Mouse (Mus musculus): Measurements from ENCODE around the gene Klhdc3. TPM values are rescaled to one million over a fixed set of nuclear protein-coding genes. Genes with fewer than 3 reads are reported as not detected.

The Klhdc3 gene
- polyA plus RNA-seq, 1 experiment = 254 TPM

GRCm38 (mm10) chr17:46714756-46715481, 34.2 kb upstream of the Klhdc3 start:
- H3K27ac ChIP-seq (ENCODE audit: insufficient read depth, low read length) = no peak overlapping the region

DNA sequence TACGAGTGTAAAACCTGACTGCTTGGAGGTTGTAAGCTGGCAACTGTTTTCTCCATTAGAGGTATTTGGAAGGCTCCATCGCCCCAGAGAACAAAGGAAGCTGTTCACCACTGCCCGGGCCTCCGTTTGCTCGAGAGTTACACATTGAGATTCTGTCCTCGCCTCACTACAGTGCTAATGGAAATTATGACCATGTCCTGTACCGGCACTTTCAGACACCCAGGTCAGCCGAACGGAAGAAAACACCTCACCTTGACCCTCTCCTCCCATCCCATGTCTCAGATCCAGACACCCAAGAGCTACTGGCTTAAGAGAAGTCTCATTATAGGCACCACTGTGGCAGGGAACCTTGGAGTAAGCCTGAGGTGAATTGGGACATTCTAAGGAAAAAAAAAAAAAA, 33.1 kb upstream of the Klhdc3 start:
- Histone ChIP-seq H3K4me1 (ENCODE audit: control insufficient read depth, insufficient read depth, low read length) (peaks cover 4% of the 10 kb centered on the region), H3K27ac (ENCODE audit: insufficient read depth, low read length) (no peak overlapping the region), H3K4me3 (ENCODE audit: insufficient read depth, low read length) (no peak overlapping the region)
- TF ChIP-seq CTCF (IDR thresholded peaks at IDR 0.05; ENCODE audit: extremely low read depth, insufficient read depth, low read length) = no peak
- TF ChIP-seq POLR2A (IDR thresholded peaks at IDR 0.05; ENCODE audit: extremely low read depth, insufficient read depth, low read length) = no peak

More at GRCm38 (mm10) chr17:46714756-46715481, 34.2 kb upstream of the Klhdc3 start:
- TF ChIP-seq POLR2A (IDR thresholded peaks at IDR 0.05; ENCODE audit: extremely low read depth, insufficient read depth, low read length) = no peak
- TF ChIP-seq CTCF (IDR thresholded peaks at IDR 0.05; ENCODE audit: extremely low read depth, insufficient read depth, low read length) = no peak
- peaks cover 4% of the 10 kb centered on the region for H3K4me1 ChIP-seq (ENCODE audit: control insufficient read depth, insufficient read depth, low read length)
- H3K4me3 ChIP-seq (ENCODE audit: insufficient read depth, low read length) = no peak overlapping the region

DNA sequence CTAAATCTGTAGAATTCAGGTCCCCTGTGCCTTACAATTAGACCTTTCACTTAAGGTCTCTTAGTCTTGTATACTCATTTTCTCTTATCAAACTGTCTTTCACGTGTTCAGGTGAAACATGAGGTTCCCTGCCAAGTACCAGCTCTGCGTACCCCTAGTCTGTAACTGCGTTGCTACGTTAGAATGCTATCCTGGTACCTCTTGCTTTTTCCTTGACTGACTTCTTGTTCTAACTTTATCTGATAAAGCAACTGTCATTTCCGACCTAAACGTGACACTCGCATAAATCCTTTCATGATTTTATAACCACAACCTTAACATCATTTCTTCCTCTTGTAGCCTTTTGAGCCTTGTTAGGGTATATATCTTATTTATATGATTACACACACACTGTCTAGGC, 31.7 kb upstream of the Klhdc3 start:
- Histone ChIP-seq H3K27ac (ENCODE audit: insufficient read depth, low read length) (no peak overlapping the region), H3K4me1 (ENCODE audit: control insufficient read depth, insufficient read depth, low read length) (peaks cover 4% of the 10 kb centered on the region)
- TF ChIP-seq CTCF (IDR thresholded peaks at IDR 0.05; ENCODE audit: extremely low read depth, insufficient read depth, low read length) = no peak
- TF ChIP-seq POLR2A (IDR thresholded peaks at IDR 0.05; ENCODE audit: extremely low read depth, insufficient read depth, low read length) = no peak

GRCm38 (mm10) chr17:46711612-46712271, 31.0 kb upstream of the Klhdc3 start:
- H3K4me1 ChIP-seq (ENCODE audit: control insufficient read depth, insufficient read depth, low read length) = peaks cover 4% of the 10 kb centered on the region
- TF ChIP-seq CTCF (IDR thresholded peaks at IDR 0.05; ENCODE audit: extremely low read depth, insufficient read depth, low read length) (no peak), POLR2A (IDR thresholded peaks at IDR 0.05; ENCODE audit: extremely low read depth, insufficient read depth, low read length) (no peak)
- H3K27ac ChIP-seq (ENCODE audit: insufficient read depth, low read length) = no peak overlapping the region
- peak overlapping the region; percentile 64 for H3K4me3 ChIP-seq (ENCODE audit: insufficient read depth, low read length)

More for the DNA sequence above, 31.7 kb upstream of the Klhdc3 start:
- H3K4me3 ChIP-seq (ENCODE audit: insufficient read depth, low read length) = peak overlapping the region; percentile 64; the same call in 1 of the 2 replicates

GRCm38 (mm10) chr17:46710959-46711597, 30.4 kb upstream of the Klhdc3 start, which contains the start of gene Pex6:
TSS of gene Pex6 (plus strand) at chr17:46711463.
- peaks cover 4% of the 10 kb centered on the region for H3K4me1 ChIP-seq (ENCODE audit: control insufficient read depth, insufficient read depth, low read length)
- H3K4me3 ChIP-seq (ENCODE audit: insufficient read depth, low read length) = peak within 1 kb of the TSS; percentile 64
- TF ChIP-seq POLR2A (IDR thresholded peaks at IDR 0.05; ENCODE audit: extremely low read depth, insufficient read depth, low read length) = peak; percentile 75
- no peak for TF ChIP-seq CTCF (IDR thresholded peaks at IDR 0.05; ENCODE audit: extremely low read depth, insufficient read depth, low read length)
- peak within 1 kb of the TSS; percentile 26; the same call in 1 of the 2 replicates for H3K27ac ChIP-seq (ENCODE audit: insufficient read depth, low read length)

DNA sequence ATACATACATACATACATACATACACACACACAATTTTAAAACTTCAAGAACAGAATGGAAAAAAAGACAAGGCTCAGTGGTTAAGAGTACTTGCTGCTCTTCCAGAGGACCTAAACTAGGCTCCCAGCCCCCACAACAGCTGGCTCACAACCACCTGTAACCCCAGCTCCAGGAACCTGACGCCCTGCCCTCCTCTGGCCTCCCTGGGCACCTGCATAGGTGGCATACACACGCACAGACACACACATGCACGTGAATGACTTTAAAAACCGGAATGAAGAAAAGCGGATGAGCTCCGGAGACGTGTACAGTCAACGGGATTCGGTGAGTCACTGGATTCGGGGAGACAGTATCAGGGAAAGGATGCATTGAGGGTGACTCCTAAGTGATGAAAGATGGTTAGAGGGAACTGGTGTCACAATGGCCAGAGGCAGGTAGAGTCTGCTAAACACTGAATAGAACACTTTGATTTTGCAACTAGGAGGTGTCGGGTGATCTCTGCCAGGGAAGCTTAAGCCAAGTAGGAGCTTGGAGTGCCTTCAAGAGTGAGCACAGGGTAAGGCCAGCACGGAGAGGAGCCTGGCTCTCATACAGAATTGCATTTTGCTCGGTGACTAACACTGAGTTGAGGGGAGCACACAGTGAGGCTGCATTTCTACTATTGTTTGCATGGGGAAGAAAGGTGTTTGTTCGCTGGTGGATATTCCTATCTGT, 25.8 kb upstream of the Klhdc3 start:
- Histone ChIP-seq H3K27ac (ENCODE audit: insufficient read depth, low read length) (no peak overlapping the region), H3K4me3 (ENCODE audit: insufficient read depth, low read length) (no peak overlapping the region), H3K4me1 (ENCODE audit: control insufficient read depth, insufficient read depth, low read length) (peaks cover 8% of the 10 kb centered on the region)
- TF ChIP-seq POLR2A (IDR thresholded peaks at IDR 0.05; ENCODE audit: extremely low read depth, insufficient read depth, low read length) = no peak
- TF ChIP-seq CTCF (IDR thresholded peaks at IDR 0.05; ENCODE audit: extremely low read depth, insufficient read depth, low read length) = no peak

GRCm38 (mm10) chr17:46704887-46705835, 24.4 kb upstream of the Klhdc3 start, which contains the start of gene Ppp2r5d:
TSS of gene Ppp2r5d (minus strand) at chr17:46705111.
- Histone ChIP-seq H3K27ac (ENCODE audit: insufficient read depth, low read length) (no peak within 1 kb of the TSS), H3K4me1 (ENCODE audit: control insufficient read depth, insufficient read depth, low read length) (peaks cover 10% of the 10 kb centered on the region), H3K4me3 (ENCODE audit: insufficient read depth, low read length) (peak within 1 kb of the TSS; percentile 14)
- peak; percentile 97 for TF ChIP-seq POLR2A (IDR thresholded peaks at IDR 0.05; ENCODE audit: extremely low read depth, insufficient read depth, low read length)
- TF ChIP-seq CTCF (IDR thresholded peaks at IDR 0.05; ENCODE audit: extremely low read depth, insufficient read depth, low read length) = no peak

Measured in cortical plate, adult 2 months (tissue).